Mouse (Mus musculus) stomach, postnatal 0 days (tissue): ENCODE data around the gene Usp49. TPM values are rescaled to one million over a fixed set of nuclear protein-coding genes. Genes with fewer than 3 reads are reported as not detected.
A peak's percentile ranks its signal among the peaks of the same experiment; 100 is the strongest.
"Not testable (repeated sequence)": the region's sequence is repeated elsewhere in the genome, so short reads cannot be mapped to it uniquely, and the experiment has no call there.

Experiments used
- ATAC-seq: fragments of 200-750 bp; cut with Nextera tagmentation; 2 replicates; pipeline ENCODE4 v1.8.0; 2017; ENCODE audit not compliant: low FRiP score, low TSS enrichment
- DNase-seq: peaks from one replicate; pipeline ENCODE4 v3.0.0-alpha.2; 2016; ENCODE audit warnings: low spot score
- H3K27ac ChIP-seq: fragments of 300-500 bp; sonication (generic); replicated peaks from 2 replicates; pipeline ENCODE4 v1.5.1; 2014; ENCODE audit warnings: mild to moderate bottlenecking, control low read depth
- H3K27me3 ChIP-seq: fragments of 300-500 bp; sonication (generic); 2 replicates; pipeline ENCODE4 v1.6.1; 2014; ENCODE audit warnings: low read length; ENCODE audit not compliant: control insufficient read depth, insufficient read depth
- H3K36me3 ChIP-seq: fragments of 300-500 bp; sonication (generic); 2 replicates; pipeline ENCODE4 v1.6.1; 2014; ENCODE audit warnings: low read length, mixed read lengths; ENCODE audit not compliant: control insufficient read depth, insufficient read depth
- H3K4me1 ChIP-seq: fragments of 300-500 bp; sonication (generic); replicated peaks from 2 replicates; pipeline ENCODE4 v1.6.1; 2014; ENCODE audit warnings: antibody characterized with exemption; ENCODE audit not compliant: control insufficient read depth, insufficient read depth
- H3K4me2 ChIP-seq: fragments of 300-500 bp; sonication (generic); replicated peaks from 2 replicates; pipeline ENCODE4 v1.6.1; 2014; ENCODE audit warnings: low read depth, mild to moderate bottlenecking, control low read depth, moderate library complexity
- H3K4me3 ChIP-seq: fragments of 300-500 bp; sonication (generic); 2 replicates; pipeline ENCODE4 v1.5.1; 2014; ENCODE audit warnings: low read depth, low read length, control low read depth
- H3K9ac ChIP-seq: fragments of 300-500 bp; sonication (generic); 2 replicates; pipeline ENCODE4 v1.6.1; 2014; ENCODE audit warnings: mild to moderate bottlenecking, low read length, control low read depth, mixed read lengths
- H3K9me3 ChIP-seq: fragments of 300-500 bp; sonication (generic); 2 replicates; pipeline ENCODE4 v1.6.1; 2016; ENCODE audit warnings: low read length; ENCODE audit not compliant: control insufficient read depth
- CTCF ChIP-seq: IDR thresholded peaks from 2 replicates; pipeline ENCODE4 v1.5.1; 2016; ENCODE audit warnings: antibody characterized with exemption, low read depth, mild to moderate bottlenecking, moderate library complexity
- EP300 ChIP-seq: optimal IDR thresholded peaks from 2 replicates; pipeline ENCODE3; 2016; ENCODE audit warnings: antibody characterized with exemption
- WGBS: fragments of 180-500 bp; shearing (Covaris S2); extraction: QIAGEN DNeasy Blood & Tissue Kit; methylation state at CpG from one replicate; pipeline ENCODE4 v1.1.7; 2014; 5-methylcytosine and 5-hydroxymethylcytosine counted together
- polyA plus RNA-seq: library from polyadenylated mRNA; unstranded; fragments of >200 nt; fragmentation: Nextera tagmentation; extraction: Ambion mirVana; gene quantifications from 2 replicates; pipeline ENCODE4 v1.2.1, GENCODE M21; 2015

Gene Usp49
- polyA plus RNA-seq, 1 experiment from 2014 or later = 1.9 TPM

DNA sequence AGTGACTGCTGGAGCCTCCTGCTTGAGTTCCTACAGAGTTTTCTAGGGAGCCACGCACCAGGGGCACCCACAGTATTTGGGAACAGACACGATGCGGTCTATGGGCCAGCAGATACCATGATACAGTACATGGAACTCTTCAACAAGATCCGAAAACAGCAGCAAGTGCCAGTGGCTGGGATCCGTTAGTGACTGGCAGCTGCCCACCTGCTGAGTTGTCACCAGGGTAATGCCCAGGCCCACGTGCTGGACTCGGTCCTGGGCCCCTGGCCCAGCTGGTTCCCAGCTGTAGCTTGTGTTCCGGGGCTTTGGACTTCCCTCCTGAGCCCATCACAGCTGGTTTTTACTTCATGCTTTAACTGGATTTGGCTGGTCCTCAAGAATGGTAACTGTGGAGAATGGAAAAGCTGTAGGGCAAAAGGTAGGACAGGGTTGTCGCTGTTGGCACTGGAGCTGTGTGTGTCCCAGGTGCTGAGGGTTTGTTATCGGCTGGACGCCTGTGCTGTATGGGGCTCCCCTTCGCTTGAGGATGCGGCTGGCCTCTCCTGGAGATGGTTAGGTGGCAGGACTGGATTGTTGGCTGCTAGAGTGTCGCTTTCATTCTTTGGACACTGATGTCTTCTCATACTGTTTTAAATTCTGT is 7.5 kb upstream of the Usp49 start:
- H3K4me2 ChIP-seq = no peak overlapping the region
- no peaks in the 10 kb centered on the region for H3K4me1 ChIP-seq
- H3K27ac ChIP-seq = no peak overlapping the region
- no peak overlapping the region for H3K4me3 ChIP-seq
- H3K27me3 ChIP-seq = no peaks in the 10 kb centered on the region
- no peak overlapping the region for H3K9ac ChIP-seq
- 93% methylated on average over 14 of the region's 14 CpGs for WGBS
- no peak for DNase-seq
- H3K36me3 ChIP-seq = peaks cover 31% of the 10 kb centered on the region
- no peak for ATAC-seq
- no peaks in the 10 kb centered on the region for H3K9me3 ChIP-seq
- no peak for TF ChIP-seq CTCF
- no peak for TF ChIP-seq EP300

- not testable (repeated sequence) for DNase-seq, H3K27me3 ChIP-seq, ATAC-seq, H3K9me3 ChIP-seq, H3K4me2 ChIP-seq, H3K4me1 ChIP-seq, H3K27ac ChIP-seq, H3K9ac ChIP-seq, H3K4me3 ChIP-seq
- WGBS = 93% methylated on average over 5 of the region's 5 CpGs
- H3K36me3 ChIP-seq = peaks cover 26% of the 10 kb centered on the region
- TF ChIP-seq CTCF = peak; percentile 18; the same call in 1 of the 2 replicates
Observed at GRCm38 (mm10) chr17:47624572-47624971, 5.9 kb upstream of the Usp49 start.

DNA sequence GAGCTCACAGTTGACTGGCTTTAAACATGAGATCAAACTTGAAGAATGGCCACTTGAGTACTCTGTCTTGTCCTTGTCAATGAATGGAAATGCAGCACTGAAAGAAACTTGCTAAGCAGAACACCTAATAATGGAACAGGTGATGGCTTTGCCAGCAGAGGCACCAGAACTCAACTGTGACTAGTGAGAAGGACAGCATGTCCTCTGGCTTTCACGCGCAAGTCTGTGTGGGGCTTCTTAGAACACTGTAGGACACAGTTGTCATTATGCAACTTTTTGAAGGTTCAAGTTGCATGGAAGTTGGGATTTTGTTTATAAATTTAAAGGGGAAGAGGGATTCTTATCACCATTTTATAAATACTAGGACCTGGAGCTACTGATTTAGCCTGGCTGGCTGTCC is 5.4 kb upstream of the Usp49 start:
- no peak for DNase-seq
- WGBS = 97% methylated on average over 2 of the region's 2 CpGs

GRCm38 (mm10) chr17:47626031-47626430 is 4.5 kb upstream of the Usp49 start:
- Histone ChIP-seq H3K4me3 (no peak overlapping the region), H3K4me1 (peaks cover 3% of the 10 kb centered on the region; the same call in 1 of the 2 replicates), H3K27me3 (no peaks in the 10 kb centered on the region), H3K36me3 (peaks cover 22% of the 10 kb centered on the region), H3K27ac (no peak overlapping the region), H3K9me3 (no peaks in the 10 kb centered on the region), H3K4me2 (no peak overlapping the region), H3K9ac (no peak overlapping the region)
- DNase-seq (no peak), ATAC-seq (no peak)
- WGBS = 81% methylated on average over 5 of the region's 5 CpGs
- no peak for TF ChIP-seq EP300
- TF ChIP-seq CTCF = no peak

More for the DNA sequence above, 5.4 kb upstream of the Usp49 start:
- H3K27ac ChIP-seq = no peak overlapping the region
- H3K9me3 ChIP-seq = no peaks in the 10 kb centered on the region
- H3K4me2 ChIP-seq = no peak overlapping the region
- ATAC-seq = no peak
- no peak for TF ChIP-seq CTCF
- TF ChIP-seq EP300 = no peak
- no peak overlapping the region for H3K4me3 ChIP-seq
- no peaks in the 10 kb centered on the region for H3K4me1 ChIP-seq
- H3K9ac ChIP-seq = no peak overlapping the region
- no peaks in the 10 kb centered on the region for H3K27me3 ChIP-seq
- H3K36me3 ChIP-seq = peaks cover 22% of the 10 kb centered on the region

DNA sequence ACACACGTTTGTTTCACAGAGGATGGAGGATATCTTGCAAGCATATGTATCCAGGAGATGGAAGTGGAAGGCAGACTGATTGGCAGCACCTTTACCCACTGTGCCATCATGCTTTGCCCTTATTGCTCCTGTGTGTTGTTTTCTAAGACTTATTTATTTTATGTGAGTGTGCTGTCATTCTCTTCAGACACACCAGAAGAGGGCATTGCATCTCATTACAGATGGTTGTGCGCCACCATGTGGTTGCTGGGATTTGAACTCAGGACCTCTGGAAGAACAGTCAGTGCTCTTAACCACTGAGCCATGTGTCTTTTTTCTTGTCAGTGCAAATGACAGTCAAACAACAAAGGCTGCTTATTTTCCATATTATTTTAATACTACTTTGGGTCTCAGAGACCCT is 2.7 kb upstream of the Usp49 start:
- no peak overlapping the region; the same call in 1 of the 2 replicates for H3K27ac ChIP-seq
- H3K27me3 ChIP-seq = no peaks in the 10 kb centered on the region
- peaks cover 3% of the 10 kb centered on the region; the same call in 1 of the 2 replicates for H3K4me1 ChIP-seq
- H3K4me2 ChIP-seq = no peak overlapping the region
- ATAC-seq (no peak), DNase-seq (no peak)
- peaks cover 15% of the 10 kb centered on the region; the same call in 1 of the 2 replicates for H3K36me3 ChIP-seq
- TF ChIP-seq EP300 (no peak), CTCF (peak; percentile 46)
- WGBS = 69% methylated on average over 2 of the region's 2 CpGs
- H3K9me3 ChIP-seq = no peaks in the 10 kb centered on the region
- H3K4me3 ChIP-seq = no peak overlapping the region
- H3K9ac ChIP-seq = no peak overlapping the region
